Mouse (Mus musculus): Measurements from ENCODE around the gene Trim24.

- TF ChIP-seq CTCF (IDR thresholded peaks at IDR 0.05; ENCODE audit: extremely low read depth, insufficient read depth, low read length) (no peak), POLR2A (IDR thresholded peaks at IDR 0.05; ENCODE audit: extremely low read depth, insufficient read depth, low read length) (no peak)
Observed at GRCm38 (mm10) chr6:37967386-37967785, 96.8 kb downstream of the Trim24 start.
